Mouse (Mus musculus) kidney, embryonic 14.5 days (tissue): ENCODE data around the gene Phf20. TPM values are rescaled to one million over a fixed set of nuclear protein-coding genes. Genes with fewer than 3 reads are reported as not detected.

Experiments used
- ATAC-seq: fragments of 200-750 bp; cut with Nextera tagmentation; 2 replicates; pipeline ENCODE4 v1.8.0; 2017; ENCODE audit warnings: moderate number of reproducible peaks, mild to moderate bottlenecking, moderate TSS enrichment, moderate library complexity; ENCODE audit not compliant: low FRiP score, low TSS enrichment
- H3K27ac ChIP-seq: fragments of 300-500 bp; sonication (generic); 2 replicates; pipeline ENCODE4 v1.5.1; 2014; ENCODE audit warnings: low read depth, mild to moderate bottlenecking, low read length, moderate library complexity, mixed read lengths
- H3K27me3 ChIP-seq: fragments of 300-500 bp; sonication (generic); 2 replicates; pipeline ENCODE4 v1.6.1; 2014; ENCODE audit warnings: mild to moderate bottlenecking, low read length; ENCODE audit not compliant: control insufficient read depth, insufficient read depth
- H3K36me3 ChIP-seq: fragments of 300-500 bp; sonication (generic); 2 replicates; pipeline ENCODE4 v1.6.1; 2014; ENCODE audit warnings: low read length, mixed read lengths; ENCODE audit not compliant: control insufficient read depth, insufficient read depth
- H3K4me1 ChIP-seq: fragments of 300-500 bp; sonication (generic); 2 replicates; pipeline ENCODE4 v1.6.1; 2014; ENCODE audit warnings: low read length, mixed read lengths; ENCODE audit not compliant: control insufficient read depth, insufficient read depth
- H3K4me2 ChIP-seq: fragments of 300-500 bp; sonication (generic); replicated peaks from 2 replicates; pipeline ENCODE4 v1.6.1; 2014; ENCODE audit warnings: low read depth, mild to moderate bottlenecking, low read length
- H3K4me3 ChIP-seq: fragments of 300-500 bp; sonication (generic); 2 replicates; pipeline ENCODE4 v1.5.1; 2014; ENCODE audit warnings: mild to moderate bottlenecking, low read length
- H3K9ac ChIP-seq: fragments of 300-500 bp; sonication (generic); 2 replicates; pipeline ENCODE4 v1.6.1; 2014; ENCODE audit warnings: low read depth, mild to moderate bottlenecking, low read length, moderate library complexity
- H3K9me3 ChIP-seq: fragments of 300-500 bp; sonication (generic); 2 replicates; pipeline ENCODE4 v1.6.1; 2016; ENCODE audit warnings: low read length; ENCODE audit not compliant: control insufficient read depth
- WGBS: fragments of 180-500 bp; shearing (Covaris S2); extraction: QIAGEN DNeasy Blood & Tissue Kit; methylation state at CpG from one replicate; pipeline ENCODE4 v1.1.7; 2014; 5-methylcytosine and 5-hydroxymethylcytosine counted together
- microRNA-seq: library from miRNA; unstranded; fragments of <30 nt; microRNA quantifications from one replicate; pipeline ENCODE4, GENCODE M21; 2016
- polyA plus RNA-seq: library from polyadenylated mRNA; unstranded; fragments of >200 nt; fragmentation: Nextera tagmentation; extraction: Ambion mirVana; gene quantifications from 2 replicates; pipeline ENCODE4 v1.2.1, GENCODE M21; 2014

The Phf20 gene
- polyA plus RNA-seq, 1 experiment from 2014 or later, result 71.7 TPM

DNA sequence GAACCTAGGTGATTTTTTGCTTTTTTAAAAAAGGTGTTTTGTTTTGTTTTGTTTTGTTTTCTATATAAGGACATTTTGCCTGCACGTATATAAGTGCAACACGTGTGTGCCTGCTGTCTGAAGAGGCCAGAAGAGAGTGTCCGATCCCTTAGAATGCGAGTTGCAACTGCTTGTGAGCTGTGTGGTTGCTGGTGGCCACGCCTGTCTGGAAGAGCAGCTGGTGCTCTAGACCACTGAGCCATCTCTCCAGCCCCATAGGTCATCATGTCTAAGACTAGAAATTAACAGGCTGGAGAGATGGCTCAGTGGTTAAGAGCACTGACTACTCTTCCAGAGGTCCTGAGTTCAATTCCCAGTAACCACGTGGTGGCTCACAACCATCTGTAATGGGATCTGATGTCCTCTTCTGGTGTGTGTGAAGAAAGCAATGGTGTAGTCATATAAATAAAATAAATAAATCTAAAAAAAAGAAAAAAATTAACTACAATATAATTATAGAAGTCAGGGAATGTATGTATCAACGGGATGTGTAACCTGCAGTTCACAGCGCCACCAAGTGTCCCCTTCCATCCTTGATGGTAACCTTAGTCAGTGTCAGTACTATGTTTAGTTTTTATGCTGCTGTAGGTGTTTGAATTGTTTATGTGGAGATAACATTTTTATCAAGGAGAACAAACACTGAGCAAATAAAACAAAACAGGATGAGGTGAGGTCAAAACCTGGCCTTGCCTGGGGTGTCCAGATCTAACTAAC is 156.3 kb downstream of the Phf20 start:
- 76% methylated on average over 8 of the region's 8 CpGs for WGBS
- no peak overlapping the region for H3K27ac ChIP-seq
- H3K4me3 ChIP-seq, result no peak overlapping the region
- H3K4me2 ChIP-seq, result no peak overlapping the region
- H3K4me1 ChIP-seq, result no peaks in the 10 kb centered on the region
- ATAC-seq, result no peak
- H3K9ac ChIP-seq, result no peak overlapping the region
- H3K36me3 ChIP-seq, result no peaks in the 10 kb centered on the region
- H3K27me3 ChIP-seq, result no peaks in the 10 kb centered on the region
- no peaks in the 10 kb centered on the region for H3K9me3 ChIP-seq

DNA sequence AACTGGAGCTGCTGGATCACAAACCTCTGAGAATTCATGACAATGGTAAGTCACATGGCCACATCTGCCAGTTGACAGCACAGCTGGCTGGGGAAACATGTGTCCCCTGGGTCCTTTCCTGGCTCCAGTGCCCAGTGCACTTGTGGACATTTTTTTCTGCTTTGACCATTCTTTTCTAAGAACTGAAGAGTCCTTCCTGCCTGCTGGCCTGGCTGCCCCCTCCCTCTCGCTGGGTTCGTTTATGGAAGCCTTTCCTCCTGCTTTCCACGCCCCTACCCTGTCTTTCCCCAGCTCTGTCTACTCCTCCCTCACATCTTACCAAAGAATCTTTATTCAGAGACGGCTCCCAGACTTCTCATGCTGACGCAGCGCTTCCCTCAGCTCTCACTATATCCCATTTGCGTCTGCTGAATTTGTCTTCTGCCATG is 157.0 kb downstream of the Phf20 start:
- Histone ChIP-seq H3K9ac (no peak overlapping the region), H3K27me3 (no peaks in the 10 kb centered on the region), H3K27ac (no peak overlapping the region), H3K4me3 (no peak overlapping the region), H3K36me3 (no peaks in the 10 kb centered on the region), H3K4me1 (no peaks in the 10 kb centered on the region), H3K9me3 (no peaks in the 10 kb centered on the region), H3K4me2 (no peak overlapping the region)
- no peak for ATAC-seq
- WGBS, result 39% methylated on average over 7 of the region's 7 CpGs

DNA sequence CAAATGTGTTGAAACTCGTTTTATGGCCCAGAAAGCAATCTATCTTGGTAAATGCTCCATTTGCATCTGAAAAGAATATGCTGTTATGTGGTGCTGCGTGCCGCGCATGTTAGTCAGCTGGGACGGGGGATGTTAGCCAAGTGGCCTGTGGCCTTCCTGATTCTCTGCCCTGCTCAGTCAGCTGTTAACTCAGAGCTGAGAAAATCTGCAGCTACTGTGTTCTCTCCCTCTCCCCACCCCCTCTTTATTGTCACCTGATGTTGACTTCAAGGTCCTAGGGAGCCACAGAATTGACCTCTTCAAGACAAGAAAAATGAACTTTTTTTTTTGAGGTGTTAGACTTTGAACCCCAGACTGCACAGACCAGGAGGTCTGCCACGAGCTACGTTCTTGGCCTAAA is 159.8 kb downstream of the Phf20 start:
- WGBS, result 57% methylated on average over 7 of the region's 7 CpGs
- no peaks in the 10 kb centered on the region for H3K27me3 ChIP-seq
- H3K9ac ChIP-seq, result no peak overlapping the region
- ATAC-seq, result no peak
- H3K4me3 ChIP-seq, result no peak overlapping the region
- no peaks in the 10 kb centered on the region for H3K4me1 ChIP-seq
- no peak overlapping the region for H3K4me2 ChIP-seq
- no peak overlapping the region for H3K27ac ChIP-seq
- H3K9me3 ChIP-seq, result no peaks in the 10 kb centered on the region
- H3K36me3 ChIP-seq, result no peaks in the 10 kb centered on the region

Small RNA genes lying within 50 kb of the gene (microRNA-seq; reads per million reads assigned to microRNA genes)
- not detected for gene Gm22759

Other genes with a start within 250 kb of the Phf20 start
- 14.1 and 24.4 TPM in 2 replicates for gene Cep250, start 240.0 kb upstream of the Phf20 start, polyA plus RNA-seq
- gene 6430550D23Rik, start 188.5 kb upstream of the Phf20 start, polyA plus RNA-seq, result 1.2 and 1.7 TPM in 2 replicates
- 225 and 244 TPM in 2 replicates for gene Ergic3, start 188.4 kb upstream of the Phf20 start, polyA plus RNA-seq
- gene Fer1l4, start 143.5 kb upstream of the Phf20 start, polyA plus RNA-seq, result 0.16 and 0.17 TPM in 2 replicates
- gene Spag4, start 131.3 kb upstream of the Phf20 start, polyA plus RNA-seq, result 2.3 and 3.1 TPM in 2 replicates
- 39.6 and 57.5 TPM in 2 replicates for gene Cpne1, start 84.5 kb upstream of the Phf20 start, polyA plus RNA-seq
- 15.5 and 37.2 TPM in 2 replicates for gene Rbm12, start 84.5 kb upstream of the Phf20 start, polyA plus RNA-seq
- gene Gm28036, start 69.4 kb upstream of the Phf20 start, polyA plus RNA-seq, result 3.4 and 13.2 TPM in 2 replicates
- gene Romo1, start 52.4 kb upstream of the Phf20 start, polyA plus RNA-seq, result 417 and 550 TPM in 2 replicates
- gene Nfs1, start 52.3 kb upstream of the Phf20 start, polyA plus RNA-seq, result 40.8 and 44.6 TPM in 2 replicates
- gene Rbm39, start 16.2 kb upstream of the Phf20 start, polyA plus RNA-seq, result 683 and 751 TPM in 2 replicates
- gene Cnbd2, start 115.8 kb downstream of the Phf20 start, polyA plus RNA-seq, result 4.5 and 6.4 TPM in 2 replicates
- 74.2 TPM in 2 replicates for gene Scand1, start 116.2 kb downstream of the Phf20 start, polyA plus RNA-seq
- gene Epb41l1, start 224.4 kb downstream of the Phf20 start, polyA plus RNA-seq, result 2.5 and 3.1 TPM in 2 replicates